Mouse (Mus musculus) CH12.LX (cell line): ENCODE results near the gene Grap. TPM values are rescaled to one million over a fixed set of nuclear protein-coding genes. Genes with fewer than 3 reads are reported as not detected.

Source experiments
- DNase-seq: peaks from one replicate; pipeline ENCODE4 v3.0.0-alpha.2; 2013; ENCODE audit errors: extremely low read depth
- H3K27ac ChIP-seq: 2 replicates; pipeline ENCODE4 v1.5.1; 2012; ENCODE audit warnings: low read depth, mild to moderate bottlenecking, control low read depth, moderate library complexity; ENCODE audit not compliant: insufficient read depth
- H3K27me3 ChIP-seq: replicated peaks from 2 replicates; pipeline ENCODE3; 2012; ENCODE audit warnings: inconsistent platforms
- H3K36me3 ChIP-seq, 2 experiments: replicated peaks in 1 of 2; 2 replicates each; pipeline versions ENCODE3 to v1.6.1; 2012; ENCODE audit warnings: inconsistent platforms in 1 of 2, low read length in 1 of 2, mild to moderate bottlenecking in 1 of 2, mixed read lengths in 1 of 2, moderate library complexity in 1 of 2; ENCODE audit not compliant: control insufficient read depth in 1 of 2, insufficient read depth in 1 of 2
- H3K4me1 ChIP-seq, 2 experiments: 2 replicates each; pipeline ENCODE4 v1.6.1; 2012; ENCODE audit warnings: inconsistent platforms in 1 of 2, moderate library complexity in 1 of 2; ENCODE audit not compliant: insufficient read depth in 2 of 2, control insufficient read depth in 1 of 2
- H3K4me2 ChIP-seq: 2 replicates; pipeline ENCODE4 v1.6.1; 2012; ENCODE audit warnings: low read depth, mild to moderate bottlenecking, control low read depth; ENCODE audit not compliant: poor library complexity, insufficient read depth, severe bottlenecking
- H3K4me3 ChIP-seq, 3 experiments: fragments of 150-350 bp in 1 of 3; sonication (generic) in 1 of 3; replicated peaks in 1 of 3; 2 replicates each; pipeline versions ENCODE3 to v1.5.1; 2011 to 2012; ENCODE audit warnings: low read depth in 2 of 3, low read length in 2 of 3, mild to moderate bottlenecking in 2 of 3, moderate library complexity in 2 of 3, control low read depth in 1 of 3, improper control_type of control experiment in 1 of 3, inconsistent platforms in 1 of 3, mixed read lengths in 1 of 3; ENCODE audit not compliant: poor library complexity in 1 of 3
- H3K79me2 ChIP-seq: replicated peaks from 2 replicates; pipeline ENCODE4 v1.6.1; 2012; ENCODE audit warnings: mild to moderate bottlenecking, moderate library complexity; ENCODE audit not compliant: control insufficient read depth, poor library complexity, insufficient read depth, severe bottlenecking; ENCODE audit errors: extremely low read depth
- H3K9ac ChIP-seq: 2 replicates; pipeline ENCODE4 v1.6.1; 2012; ENCODE audit warnings: low read depth, mild to moderate bottlenecking, control low read depth, moderate library complexity; ENCODE audit not compliant: insufficient read depth
- H3K9me3 ChIP-seq: replicated peaks from 2 replicates; pipeline ENCODE3; 2012; ENCODE audit warnings: low read length, inconsistent platforms, mixed read lengths
- CHD1 ChIP-seq: IDR thresholded peaks from 2 replicates; pipeline ENCODE4 v1.6.1; 2012; ENCODE audit warnings: low read depth, low read length, improper control_type of control experiment, inconsistent platforms
- CTCF ChIP-seq, 2 experiments: IDR thresholded peaks in 1 of 2; conservative IDR thresholded peaks in 1 of 2; 2 replicates each; pipeline ENCODE4 v1.5.1; 2011 to 2012; ENCODE audit warnings: low read depth in 2 of 2, low read length in 2 of 2, improper control_type of control experiment in 1 of 2, inconsistent platforms in 1 of 2, mild to moderate bottlenecking in 1 of 2, moderate library complexity in 1 of 2
- E2F4 ChIP-seq: IDR thresholded peaks from 2 replicates; pipeline ENCODE4 v1.6.1; 2011; ENCODE audit warnings: low read depth, low read length, improper control_type of control experiment; ENCODE audit not compliant: insufficient replicate concordance
- ELF1 ChIP-seq: IDR thresholded peaks from 2 replicates; pipeline ENCODE4 v1.6.1; 2014; ENCODE audit warnings: low read depth, mild to moderate bottlenecking, inconsistent platforms, low read length, improper control_type of control experiment
- ETS1 ChIP-seq: conservative IDR thresholded peaks from 2 replicates; pipeline ENCODE4 v1.6.1; 2012; ENCODE audit warnings: low read depth, mild to moderate bottlenecking, inconsistent platforms, low read length, improper control_type of control experiment, moderate library complexity
- GABPA ChIP-seq: IDR thresholded peaks from 2 replicates; pipeline ENCODE4 v1.6.1; 2012; ENCODE audit warnings: low read depth, low read length, improper control_type of control experiment, inconsistent platforms; ENCODE audit not compliant: insufficient replicate concordance
- IRF4 ChIP-seq: IDR thresholded peaks from 2 replicates; pipeline ENCODE4 v1.6.1; 2014; ENCODE audit warnings: low read depth, mild to moderate bottlenecking, inconsistent platforms, low read length, improper control_type of control experiment
- JUN ChIP-seq: IDR thresholded peaks from 2 replicates; pipeline ENCODE4 v1.6.1; 2011; ENCODE audit warnings: low read depth, mild to moderate bottlenecking, low read length, improper control_type of control experiment, moderate library complexity; ENCODE audit not compliant: insufficient read depth
- KAT2A ChIP-seq: IDR thresholded peaks from 2 replicates; pipeline ENCODE4 v1.6.1; 2012; ENCODE audit warnings: low read length, improper control_type of control experiment, inconsistent platforms; ENCODE audit not compliant: insufficient replicate concordance
- MAX ChIP-seq: IDR thresholded peaks from 2 replicates; pipeline ENCODE4 v1.6.1; 2011; ENCODE audit warnings: low read length, improper control_type of control experiment
- MEF2A ChIP-seq: IDR thresholded peaks from 2 replicates; pipeline ENCODE4 v1.6.1; 2014; ENCODE audit warnings: low read depth, mild to moderate bottlenecking, inconsistent platforms, low read length, improper control_type of control experiment, borderline replicate concordance
- MXI1 ChIP-seq: IDR thresholded peaks from 2 replicates; pipeline ENCODE4 v1.6.1; 2011; ENCODE audit warnings: mild to moderate bottlenecking, low read depth, low read length, improper control_type of control experiment
- MYC ChIP-seq: IDR thresholded peaks from 2 replicates; pipeline ENCODE4 v1.6.1; 2011; ENCODE audit warnings: low read depth, mild to moderate bottlenecking, improper control_type of control experiment, low read length
- NELFE ChIP-seq: IDR thresholded peaks from 2 replicates; pipeline ENCODE4 v1.6.1; 2011; ENCODE audit warnings: low read depth, low read length, improper control_type of control experiment
- NRF1 ChIP-seq: IDR thresholded peaks from 2 replicates; pipeline ENCODE4 v1.6.1; 2014; ENCODE audit warnings: low read depth, mild to moderate bottlenecking, inconsistent platforms, low read length, improper control_type of control experiment, moderate library complexity
- POLR2A ChIP-seq: IDR thresholded peaks from 2 replicates; pipeline ENCODE4 v1.6.1; 2011; ENCODE audit warnings: low read depth, mild to moderate bottlenecking, improper control_type of control experiment, low read length
- POLR2AphosphoS2 ChIP-seq: IDR thresholded peaks from 2 replicates; pipeline ENCODE4 v1.6.1; 2011; ENCODE audit warnings: low read depth, low read length, improper control_type of control experiment
- RAD21 ChIP-seq: IDR thresholded peaks from 2 replicates; pipeline ENCODE4 v1.6.1; 2011; ENCODE audit warnings: low read depth, mild to moderate bottlenecking, low read length, improper control_type of control experiment, moderate library complexity
- SIN3A ChIP-seq: IDR thresholded peaks from 2 replicates; pipeline ENCODE4 v1.6.1; 2012; ENCODE audit warnings: low read length, improper control_type of control experiment, inconsistent platforms
- SMC3 ChIP-seq: IDR thresholded peaks from 2 replicates; pipeline ENCODE4 v1.6.1; 2011; ENCODE audit warnings: low read depth, low read length, improper control_type of control experiment
- TBP ChIP-seq: conservative IDR thresholded peaks from 2 replicates; pipeline ENCODE4 v1.6.1; 2011; ENCODE audit warnings: low read depth, low read length, improper control_type of control experiment
- TCF12 ChIP-seq: IDR thresholded peaks from 2 replicates; pipeline ENCODE4 v1.6.1; 2014; ENCODE audit warnings: low read depth, mild to moderate bottlenecking, inconsistent platforms, low read length, improper control_type of control experiment
- UBTF ChIP-seq: IDR thresholded peaks from 2 replicates; pipeline ENCODE4 v1.6.1; 2012; ENCODE audit warnings: low read depth, mild to moderate bottlenecking, inconsistent platforms, low read length, improper control_type of control experiment, moderate library complexity
- USF1 ChIP-seq: IDR thresholded peaks from 2 replicates; pipeline ENCODE4 v1.6.1; 2014; ENCODE audit warnings: low read depth, mild to moderate bottlenecking, inconsistent platforms, low read length, improper control_type of control experiment
- USF2 ChIP-seq: conservative IDR thresholded peaks from 2 replicates; pipeline ENCODE4 v1.6.1; 2011; ENCODE audit warnings: low read depth, low read length, improper control_type of control experiment
- ZC3H11A ChIP-seq: IDR thresholded peaks from 2 replicates; pipeline ENCODE4 v1.6.1; 2012; ENCODE audit warnings: low read depth, mild to moderate bottlenecking, inconsistent platforms, low read length, improper control_type of control experiment
- ZMIZ1 ChIP-seq: IDR thresholded peaks from 2 replicates; pipeline ENCODE4 v1.6.1; 2012; ENCODE audit warnings: low read depth, mild to moderate bottlenecking, inconsistent platforms, low read length, improper control_type of control experiment
- ZNF384 ChIP-seq: IDR thresholded peaks from 2 replicates; pipeline ENCODE4 v1.6.1; 2012; ENCODE audit warnings: low read depth, low read length, improper control_type of control experiment, inconsistent platforms
- dilution Hi-C: fragments of 300-500 bp; cut with MboI; formaldehyde crosslinking; loops from 2 replicates; pipeline ENCODE4 v1.14.3; 2020; ENCODE audit warnings: low sequenced_read_pairs; ENCODE audit not compliant: extremely low pct_unique_long_range_greater_than_20kb, extremely low pct_ligation_motif_present
- in situ Hi-C: fragments of 300-500 bp; cut with MboI; formaldehyde crosslinking; loops from 3 replicates; pipeline ENCODE4 v1.14.3; 2019; ENCODE audit warnings: low sequenced_read_pairs, low pct_ligation_motif_present, low pct_unique_long_range_greater_than_20kb, mixed read lengths
- polyA plus RNA-seq: library from polyadenylated mRNA; unstranded; fragments of >175 nt; gene quantifications from 2 replicates; pipeline ENCODE4 v1.2.1, GENCODE M21; 2012; ENCODE audit warnings: low read depth; ENCODE audit not compliant: insufficient read length
- total RNA-seq, 2 experiments: library from RNA; depleted of rRNA; stranded (reverse); fragments of 300-350 nt in 1 of 2; fragments of >200 nt in 1 of 2; gene quantifications; 2 replicates each; pipeline ENCODE4 v1.2.3; 2012 to 2014

Grap gene
- total and polyA plus RNA-seq, 3 experiments: 274 to 412 (median 280) TPM

- DNase-seq: peak; percentile 86
- H3K36me3 ChIP-seq: peaks cover 0 to 2% of the 10 kb centered on the region in 2 experiments
- H3K9me3 ChIP-seq: peaks cover 19% of the 10 kb centered on the region
- peaks cover 27% of the 10 kb centered on the region for H3K27me3 ChIP-seq
- no peaks in the 10 kb centered on the region for H3K79me2 ChIP-seq
- peaks cover 7 to 22% of the 10 kb centered on the region in 2 experiments for H3K4me1 ChIP-seq
- peak overlapping the region; percentile 84 for H3K4me2 ChIP-seq
- dilution Hi-C loops (no loop called here), in situ Hi-C loops (loop anchor here (5.0 kb wide), 1 partner anchor 97 kb away; no protein-coding TSS in a partner anchor)
- TF ChIP-seq ZNF384 (no peak), MEF2A (peak; percentile 78), SMC3 (peak; percentile 99), RAD21 (peak; percentile 80), UBTF (peak; percentile 54; the same call in 1 of the 2 replicates), NELFE (peak; percentile 81; the same call in 1 of the 2 replicates), MYC (peak; percentile 83; the same call in 1 of the 2 replicates), USF2 (no peak), TBP (peak; percentile 53; the same call in 1 of the 2 replicates), USF1 (no peak), SIN3A (no peak), ETS1 (0 out of 2 replicates have a peak, but pooled peaks have one; percentile 45), KAT2A (0 out of 2 replicates have a peak, but pooled peaks have one; percentile 51), MAX (peak; percentile 93), MXI1 (peak; percentile 82), ZC3H11A (peak; percentile 60), NRF1 (peak; percentile 95), TCF12 (peak; percentile 72), POLR2AphosphoS2 (peak; percentile 68; the same call in 1 of the 2 replicates), E2F4 (no peak), JUN (no peak), POLR2A (peak; percentile 80), CHD1 (peak; percentile 65; the same call in 1 of the 2 replicates), ELF1 (peak; percentile 57; the same call in 1 of the 2 replicates), IRF4 (peak; percentile 76), CTCF (conservative IDR thresholded peaks at IDR 0.05 in 1 of 2, IDR thresholded peaks at IDR 0.05 in 1 of 2; ENCODE audit: low read depth in 2 of 2, low read length in 2 of 2) (peak; percentile 21 to 95; a peak in 3 of 4 replicates), GABPA (no peak), ZMIZ1 (no peak)
- peak overlapping the region; percentile 72 for H3K27ac ChIP-seq
- peak overlapping the region; percentile 87 for H3K9ac ChIP-seq
- peak overlapping the region; percentile 18 to 43 (median 38) for H3K4me3 ChIP-seq
Observed at GRCm38 (mm10) chr11:61620254-61620670, 32.8 kb upstream of the Grap start.
